Mouse (Mus musculus) ES-E14 (cell line): ENCODE results near the gene Mrpl33.

Source experiments
- HCFC1 ChIP-seq: IDR thresholded peaks from 2 replicates; pipeline ENCODE4 v1.6.1; 2012; ENCODE audit warnings: low read length, inconsistent platforms, borderline replicate concordance; ENCODE audit not compliant: insufficient read depth
- ZC3H11A ChIP-seq: IDR thresholded peaks from 2 replicates; pipeline ENCODE4 v1.6.1; 2012; ENCODE audit warnings: low read depth, mild to moderate bottlenecking, inconsistent platforms, low read length, borderline replicate concordance
- ZNF384 ChIP-seq: IDR thresholded peaks from 2 replicates; pipeline ENCODE4 v1.6.1; 2012; ENCODE audit warnings: low read depth, low read length, inconsistent platforms

DNA sequence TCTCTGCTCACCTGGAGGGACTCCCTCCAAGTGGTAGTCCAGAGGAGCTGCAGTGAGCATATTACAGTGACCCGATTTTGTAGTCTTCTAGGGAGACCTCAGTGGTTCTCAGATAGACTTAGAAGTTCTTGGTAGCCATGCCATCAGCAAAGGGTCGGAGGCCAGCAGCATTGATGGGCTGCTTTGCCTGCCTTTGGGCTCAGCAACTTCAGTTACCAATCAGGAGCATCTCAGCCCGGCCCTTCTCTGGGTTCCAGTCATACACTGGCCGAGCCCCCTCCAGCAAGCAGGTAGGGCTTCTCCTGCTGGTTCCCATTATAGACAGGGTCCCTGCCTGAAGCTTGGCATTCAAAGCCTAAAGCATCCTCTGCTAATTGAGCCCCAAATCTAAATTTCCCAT, 867 bp upstream of the Mrpl33 start:
- TF ChIP-seq HCFC1 (no peak), ZC3H11A (no peak), ZNF384 (no peak)
